Mouse (Mus musculus): Measurements from ENCODE around the gene Ccdc86. TPM values are rescaled to one million over a fixed set of nuclear protein-coding genes. Genes with fewer than 3 reads are reported as not detected.

The Ccdc86 gene
- polyA plus RNA-seq, 1 experiment from 2014 or later: 9.8 TPM

GRCm38 (mm10) chr19:10924220-10924619, 24.8 kb downstream of the Ccdc86 start:
- Histone ChIP-seq H3K4me3 (ENCODE audit: low read depth, low read length) (no peak overlapping the region), H3K9ac (replicated peaks; ENCODE audit: low read depth, low read length) (no peak overlapping the region), H3K4me2 (ENCODE audit: low read depth, low read length) (no peak overlapping the region), H3K36me3 (ENCODE audit: control insufficient read depth, insufficient read depth, low read length) (no peaks in the 10 kb centered on the region), H3K9me3 (ENCODE audit: control insufficient read depth, low read length) (no peaks in the 10 kb centered on the region), H3K27ac (ENCODE audit: low read depth, low read length) (no peak overlapping the region), H3K27me3 (ENCODE audit: control insufficient read depth, insufficient read depth, low read length) (no peaks in the 10 kb centered on the region), H3K4me1 (ENCODE audit: control insufficient read depth, insufficient read depth, low read length) (no peaks in the 10 kb centered on the region)
- ATAC-seq (ENCODE audit: low read depth): no peak
- WGBS: 50% methylated on average over 4 of the region's 4 CpGs

DNA sequence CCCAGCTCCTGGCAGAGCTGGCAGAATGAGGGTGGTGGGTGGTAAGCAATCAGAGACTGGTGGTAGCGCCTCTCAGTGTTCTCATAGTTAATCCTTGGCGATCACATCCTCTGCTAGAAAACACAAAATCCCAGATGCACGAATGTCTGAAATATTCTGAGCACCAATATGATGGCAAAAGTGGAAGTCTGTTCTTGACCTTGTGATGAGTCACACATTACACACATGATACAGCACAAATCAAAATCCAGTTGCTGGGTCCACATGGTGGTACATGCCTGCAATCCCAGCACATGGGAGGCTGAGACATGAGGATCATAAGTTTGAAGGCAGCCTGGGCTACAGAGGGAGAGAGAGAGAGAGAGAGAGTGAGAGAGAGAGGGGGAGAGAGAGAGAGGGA, 28.0 kb downstream of the Ccdc86 start:
- H3K9ac ChIP-seq (replicated peaks; ENCODE audit: low read depth, low read length): no peak overlapping the region
- H3K27ac ChIP-seq (ENCODE audit: low read depth, low read length): no peak overlapping the region
- no peak overlapping the region for H3K4me2 ChIP-seq (ENCODE audit: low read depth, low read length)
- no peaks in the 10 kb centered on the region for H3K27me3 ChIP-seq (ENCODE audit: control insufficient read depth, insufficient read depth, low read length)
- H3K4me3 ChIP-seq (ENCODE audit: low read depth, low read length): no peak overlapping the region
- no peaks in the 10 kb centered on the region for H3K9me3 ChIP-seq (ENCODE audit: control insufficient read depth, low read length)
- H3K4me1 ChIP-seq (ENCODE audit: control insufficient read depth, insufficient read depth, low read length): no peaks in the 10 kb centered on the region
- no peak for ATAC-seq (ENCODE audit: low read depth)
- 90% methylated on average over 3 of the region's 3 CpGs for WGBS
- H3K36me3 ChIP-seq (ENCODE audit: control insufficient read depth, insufficient read depth, low read length): no peaks in the 10 kb centered on the region

- no peak within 1 kb of the TSS for H3K4me3 ChIP-seq (ENCODE audit: low read depth, low read length)
- WGBS: 85% methylated on average over 2 of the region's 2 CpGs
- H3K9ac ChIP-seq (replicated peaks; ENCODE audit: low read depth, low read length): no peak within 1 kb of the TSS
- H3K27me3 ChIP-seq (ENCODE audit: control insufficient read depth, insufficient read depth, low read length): no peaks in the 10 kb centered on the region
- H3K9me3 ChIP-seq (ENCODE audit: control insufficient read depth, low read length): no peaks in the 10 kb centered on the region
- no peak within 1 kb of the TSS for H3K27ac ChIP-seq (ENCODE audit: low read depth, low read length)
- no peaks in the 10 kb centered on the region for H3K36me3 ChIP-seq (ENCODE audit: control insufficient read depth, insufficient read depth, low read length)
- H3K4me2 ChIP-seq (ENCODE audit: low read depth, low read length): no peak within 1 kb of the TSS
- ATAC-seq (ENCODE audit: low read depth): no peak
- no peaks in the 10 kb centered on the region for H3K4me1 ChIP-seq (ENCODE audit: control insufficient read depth, insufficient read depth, low read length)
These were observed 28.5 kb downstream of the Ccdc86 start, which contains the start of gene Zp1 for GRCm38 (mm10) chr19:10920532-10920931. Gene Zp1 (minus strand): TSS chr19:10920632.

- Histone ChIP-seq H3K4me1 (ENCODE audit: control insufficient read depth, insufficient read depth, low read length) (no peaks in the 10 kb centered on the region), H3K4me2 (ENCODE audit: low read depth, low read length) (no peak overlapping the region), H3K36me3 (ENCODE audit: control insufficient read depth, insufficient read depth, low read length) (no peaks in the 10 kb centered on the region), H3K27ac (ENCODE audit: low read depth, low read length) (no peak overlapping the region), H3K9me3 (ENCODE audit: control insufficient read depth, low read length) (no peaks in the 10 kb centered on the region), H3K4me3 (ENCODE audit: low read depth, low read length) (no peak overlapping the region), H3K27me3 (ENCODE audit: control insufficient read depth, insufficient read depth, low read length) (no peaks in the 10 kb centered on the region), H3K9ac (replicated peaks; ENCODE audit: low read depth, low read length) (no peak overlapping the region)
- ATAC-seq (ENCODE audit: low read depth): no peak; the same call in 1 of the 2 replicates
- WGBS: 90% methylated on average over 10 of the region's 10 CpGs
These were observed 30.6 kb downstream of the Ccdc86 start for GRCm38 (mm10) chr19:10918321-10918991.

DNA sequence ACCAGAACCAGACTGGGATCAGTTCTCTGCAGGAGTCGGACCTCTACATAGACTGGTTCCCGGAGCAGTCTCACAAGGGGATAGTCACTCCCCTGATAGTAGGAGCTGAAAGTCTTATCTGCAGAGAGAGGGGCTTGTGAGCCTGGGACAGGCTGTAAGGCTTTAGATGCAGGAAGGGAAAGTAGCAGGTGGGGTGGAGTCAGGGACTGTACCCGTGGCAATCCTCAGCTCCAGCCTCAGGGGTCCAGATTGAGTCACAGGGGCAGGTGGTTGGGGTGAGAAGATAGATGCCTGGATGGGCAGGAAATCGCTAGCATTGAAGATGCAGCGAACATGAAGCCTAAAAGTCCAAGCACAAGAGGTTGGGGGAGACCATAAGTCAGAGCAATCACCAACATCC, 32.6 kb downstream of the Ccdc86 start:
- H3K4me1 ChIP-seq (ENCODE audit: control insufficient read depth, insufficient read depth, low read length): no peaks in the 10 kb centered on the region
- H3K9me3 ChIP-seq (ENCODE audit: control insufficient read depth, low read length): no peaks in the 10 kb centered on the region
- H3K36me3 ChIP-seq (ENCODE audit: control insufficient read depth, insufficient read depth, low read length): no peaks in the 10 kb centered on the region
- ATAC-seq (ENCODE audit: low read depth): no peak
- no peaks in the 10 kb centered on the region for H3K27me3 ChIP-seq (ENCODE audit: control insufficient read depth, insufficient read depth, low read length)
- H3K4me3 ChIP-seq (ENCODE audit: low read depth, low read length): no peak overlapping the region
- H3K27ac ChIP-seq (ENCODE audit: low read depth, low read length): no peak overlapping the region
- H3K4me2 ChIP-seq (ENCODE audit: low read depth, low read length): no peak overlapping the region
- no peak overlapping the region for H3K9ac ChIP-seq (replicated peaks; ENCODE audit: low read depth, low read length)
- WGBS: 73% methylated on average over 5 of the region's 5 CpGs

DNA sequence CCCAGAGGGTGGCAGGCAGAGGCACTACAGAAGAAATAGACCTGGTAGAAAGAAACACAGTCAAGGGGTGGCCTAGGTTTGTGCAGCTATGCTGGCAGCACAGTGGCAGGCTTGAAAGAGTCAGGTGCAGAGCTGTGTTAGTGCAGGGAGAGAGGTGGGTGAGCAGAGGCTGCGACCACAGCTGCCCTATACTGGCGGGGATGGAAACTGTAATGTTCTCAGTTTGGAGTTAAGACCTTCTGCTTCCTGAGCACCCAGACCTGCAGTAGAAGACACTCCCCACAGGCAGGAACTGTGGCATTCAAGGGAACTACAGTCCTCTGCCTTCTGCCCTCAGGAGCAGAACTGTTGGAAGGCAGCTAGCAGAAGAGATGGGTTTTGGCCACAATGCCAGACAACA, 34.2 kb downstream of the Ccdc86 start:
- Histone ChIP-seq H3K4me2 (ENCODE audit: low read depth, low read length) (no peak overlapping the region), H3K4me1 (ENCODE audit: control insufficient read depth, insufficient read depth, low read length) (no peaks in the 10 kb centered on the region), H3K9me3 (ENCODE audit: control insufficient read depth, low read length) (no peaks in the 10 kb centered on the region), H3K9ac (replicated peaks; ENCODE audit: low read depth, low read length) (no peak overlapping the region), H3K27ac (ENCODE audit: low read depth, low read length) (no peak overlapping the region), H3K4me3 (ENCODE audit: low read depth, low read length) (no peak overlapping the region), H3K36me3 (ENCODE audit: control insufficient read depth, insufficient read depth, low read length) (no peaks in the 10 kb centered on the region), H3K27me3 (ENCODE audit: control insufficient read depth, insufficient read depth, low read length) (no peaks in the 10 kb centered on the region)
- no peak for ATAC-seq (ENCODE audit: low read depth)
- WGBS: 77% methylated on average over 2 of the region's 2 CpGs

- no peak overlapping the region for H3K4me2 ChIP-seq (ENCODE audit: low read depth, low read length)
- no peaks in the 10 kb centered on the region for H3K27me3 ChIP-seq (ENCODE audit: control insufficient read depth, insufficient read depth, low read length)
- no peaks in the 10 kb centered on the region for H3K4me1 ChIP-seq (ENCODE audit: control insufficient read depth, insufficient read depth, low read length)
- no peaks in the 10 kb centered on the region for H3K9me3 ChIP-seq (ENCODE audit: control insufficient read depth, low read length)
- no peaks in the 10 kb centered on the region for H3K36me3 ChIP-seq (ENCODE audit: control insufficient read depth, insufficient read depth, low read length)
- ATAC-seq (ENCODE audit: low read depth): no peak
- H3K4me3 ChIP-seq (ENCODE audit: low read depth, low read length): no peak overlapping the region
- no peak overlapping the region for H3K9ac ChIP-seq (replicated peaks; ENCODE audit: low read depth, low read length)
- WGBS: 82% methylated on average over 7 of the region's 7 CpGs
- H3K27ac ChIP-seq (ENCODE audit: low read depth, low read length): no peak overlapping the region
These were observed 34.8 kb downstream of the Ccdc86 start for GRCm38 (mm10) chr19:10914291-10914690.

- Histone ChIP-seq H3K27me3 (ENCODE audit: control insufficient read depth, insufficient read depth, low read length) (no peaks in the 10 kb centered on the region), H3K9me3 (ENCODE audit: control insufficient read depth, low read length) (no peaks in the 10 kb centered on the region), H3K4me1 (ENCODE audit: control insufficient read depth, insufficient read depth, low read length) (no peaks in the 10 kb centered on the region), H3K4me3 (ENCODE audit: low read depth, low read length) (no peak overlapping the region), H3K36me3 (ENCODE audit: control insufficient read depth, insufficient read depth, low read length) (peaks cover 22% of the 10 kb centered on the region), H3K9ac (replicated peaks; ENCODE audit: low read depth, low read length) (no peak overlapping the region), H3K4me2 (ENCODE audit: low read depth, low read length) (no peak overlapping the region), H3K27ac (ENCODE audit: low read depth, low read length) (no peak overlapping the region)
- WGBS: 85% methylated on average over 6 of the region's 6 CpGs
- no peak for ATAC-seq (ENCODE audit: low read depth)
These were observed 39.9 kb downstream of the Ccdc86 start for GRCm38 (mm10) chr19:10909087-10909721.

DNA sequence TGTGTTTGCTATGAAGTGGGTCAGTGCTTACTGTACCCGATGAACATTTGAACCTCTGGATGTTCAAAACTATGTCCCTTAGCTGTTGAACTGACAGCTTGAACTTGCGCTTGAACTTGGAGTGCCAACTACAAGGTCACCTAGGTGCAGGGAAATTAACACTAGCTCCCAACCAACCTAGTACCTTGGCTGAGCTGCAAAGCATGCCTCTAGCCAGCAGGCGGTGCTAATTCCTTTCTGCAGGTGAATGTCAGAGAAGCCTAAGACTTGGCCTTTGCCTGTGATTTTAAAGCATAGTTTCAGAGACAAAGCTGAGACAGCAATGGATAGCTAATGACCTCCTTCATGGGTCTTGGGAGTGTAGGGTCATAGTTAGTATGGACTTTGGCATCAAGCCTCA, 41.2 kb downstream of the Ccdc86 start:
- WGBS: 61% methylated on average over 3 of the region's 3 CpGs
- Histone ChIP-seq H3K27ac (ENCODE audit: low read depth, low read length) (no peak overlapping the region), H3K9ac (replicated peaks; ENCODE audit: low read depth, low read length) (no peak overlapping the region), H3K27me3 (ENCODE audit: control insufficient read depth, insufficient read depth, low read length) (no peaks in the 10 kb centered on the region), H3K4me3 (ENCODE audit: low read depth, low read length) (no peak overlapping the region), H3K36me3 (ENCODE audit: control insufficient read depth, insufficient read depth, low read length) (peaks cover 32% of the 10 kb centered on the region), H3K4me2 (ENCODE audit: low read depth, low read length) (no peak overlapping the region), H3K4me1 (ENCODE audit: control insufficient read depth, insufficient read depth, low read length) (no peaks in the 10 kb centered on the region), H3K9me3 (ENCODE audit: control insufficient read depth, low read length) (no peaks in the 10 kb centered on the region)
- peak; percentile 67; the same call in 1 of the 2 replicates for ATAC-seq (ENCODE audit: low read depth)
